Mouse (Mus musculus) erythroblast, embryonic 14.5 days (primary cell): ENCODE data around the gene Yes1.

Experiments used
- GATA1 ChIP-seq: IDR thresholded peaks from 2 replicates; pipeline ENCODE4 v1.6.1; 2012; ENCODE audit warnings: low read length, inconsistent platforms, mixed read lengths
- TAL1 ChIP-seq: IDR thresholded peaks from 3 replicates; pipeline ENCODE4 v1.6.1; 2012; ENCODE audit warnings: low read length, inconsistent platforms, mixed read lengths

- TF ChIP-seq GATA1, result no peak
- no peak for TF ChIP-seq TAL1
Measured at GRCm38 (mm10) chr5:32697208-32697867, 86.4 kb downstream of the Yes1 start.
